Mouse (Mus musculus) kidney, adult 2 months (tissue): ENCODE measurements around the gene Rcc2. TPM values are rescaled to one million over a fixed set of nuclear protein-coding genes. Genes with fewer than 3 reads are reported as not detected.
A peak's percentile ranks its signal among the peaks of the same experiment; 100 is the strongest.

Experiments
- DNase-seq: peaks from one replicate; pipeline ENCODE4 v3.0.0; 2021
- H3K27ac ChIP-seq: fragments of 200-500 bp; 2 replicates; pipeline ENCODE4 v1.5.1; 2012; ENCODE audit warnings: low read depth, low read length, control low read depth, inconsistent platforms; ENCODE audit not compliant: insufficient read depth
- H3K27me3 ChIP-seq: fragments of 200-500 bp; replicated peaks from 2 replicates; pipeline ENCODE4 v1.6.1; 2012; ENCODE audit warnings: mild to moderate bottlenecking, moderate library complexity, low read length, inconsistent platforms; ENCODE audit not compliant: control insufficient read depth, insufficient read depth
- H3K36me3 ChIP-seq: fragments of 200-500 bp; 2 replicates; pipeline ENCODE4 v1.6.1; 2012; ENCODE audit warnings: mild to moderate bottlenecking, moderate library complexity, low read length, inconsistent platforms; ENCODE audit not compliant: control insufficient read depth, insufficient read depth
- H3K4me1 ChIP-seq: fragments of 200-500 bp; 2 replicates; pipeline ENCODE4 v1.6.1; 2011; ENCODE audit warnings: low read length; ENCODE audit not compliant: control insufficient read depth, insufficient read depth
- H3K4me3 ChIP-seq: fragments of 200-500 bp; 2 replicates; pipeline ENCODE4 v1.5.1; 2011; ENCODE audit warnings: mild to moderate bottlenecking, low read depth, low read length, control low read depth; ENCODE audit not compliant: insufficient read depth
- CTCF ChIP-seq: fragments of 200-500 bp; conservative IDR thresholded peaks from 2 replicates; pipeline ENCODE4 v1.5.1; 2011; ENCODE audit warnings: low read depth, mild to moderate bottlenecking, control low read depth, low read length, moderate library complexity, mixed read lengths; ENCODE audit not compliant: insufficient read depth, insufficient read length
- POLR2A ChIP-seq: fragments of 200-500 bp; IDR thresholded peaks from one replicate; pipeline ENCODE4 v1.6.1; 2011; ENCODE audit warnings: low read depth, low read length, control low read depth
- WGBS: fragments of 180-500 bp; shearing (Covaris S2); methylation state at CpG from one replicate; pipeline ENCODE4 v1.1.7; 2018; 5-methylcytosine and 5-hydroxymethylcytosine counted together
- polyA plus RNA-seq: library from polyadenylated mRNA; depleted of rRNA; stranded (reverse); fragments of >200 nt; gene quantifications from 2 replicates; pipeline ENCODE4 v1.2.3, GENCODE M21; 2012

Gene Rcc2
- polyA plus RNA-seq, 1 experiment: 20.9 TPM

DNA sequence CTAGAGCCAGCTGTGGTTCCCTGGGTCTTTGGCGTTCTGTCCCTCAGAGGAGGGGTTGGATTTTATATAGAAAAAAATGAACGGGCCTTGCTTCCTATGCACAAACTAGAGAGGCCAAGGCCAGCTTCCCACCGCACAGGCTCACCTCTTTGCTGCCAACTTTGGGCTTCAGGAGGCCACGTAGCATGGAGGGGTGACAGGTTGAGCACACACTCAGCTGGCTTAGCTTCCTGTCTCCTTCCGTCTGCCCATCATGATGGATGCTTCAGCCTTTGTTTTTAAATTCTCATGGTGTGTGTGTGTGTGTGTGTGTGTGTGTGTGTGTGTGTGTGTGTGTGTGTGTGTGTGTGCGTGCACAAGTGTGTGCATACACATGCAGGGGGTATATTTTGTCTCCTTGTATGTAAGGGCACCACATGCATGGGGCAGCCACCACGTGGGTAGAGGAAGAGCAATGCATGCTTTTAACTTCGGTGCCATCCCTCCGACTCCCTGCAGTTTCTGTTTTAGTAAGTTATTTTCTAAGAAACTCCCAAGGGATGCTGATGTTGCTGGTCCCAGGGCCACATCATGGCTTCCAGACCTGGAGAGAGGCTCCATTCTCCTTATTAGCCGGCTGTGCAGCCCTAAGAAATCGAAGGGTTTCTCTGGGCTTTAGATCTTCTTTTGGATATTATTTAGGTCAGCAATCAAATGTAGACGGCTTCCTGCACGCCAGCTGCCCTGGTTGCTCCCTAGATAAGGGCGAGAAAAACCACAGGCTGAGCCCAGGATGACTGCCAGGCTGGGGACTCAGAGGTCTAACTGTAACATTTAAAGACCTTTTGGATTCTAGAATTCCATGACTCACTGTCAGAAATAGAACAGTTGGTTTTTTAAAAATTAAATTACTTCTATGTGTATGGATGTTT is 4.4 kb upstream of the Rcc2 start:
- DNase-seq: no peak
- Histone ChIP-seq H3K4me1 (no peaks in the 10 kb centered on the region), H3K27ac (no peak overlapping the region), H3K27me3 (no peaks in the 10 kb centered on the region), H3K36me3 (no peaks in the 10 kb centered on the region), H3K4me3 (no peak overlapping the region)
- TF ChIP-seq CTCF (no peak), POLR2A (no peak)
- 73% methylated on average over 14 of the region's 14 CpGs for WGBS

DNA sequence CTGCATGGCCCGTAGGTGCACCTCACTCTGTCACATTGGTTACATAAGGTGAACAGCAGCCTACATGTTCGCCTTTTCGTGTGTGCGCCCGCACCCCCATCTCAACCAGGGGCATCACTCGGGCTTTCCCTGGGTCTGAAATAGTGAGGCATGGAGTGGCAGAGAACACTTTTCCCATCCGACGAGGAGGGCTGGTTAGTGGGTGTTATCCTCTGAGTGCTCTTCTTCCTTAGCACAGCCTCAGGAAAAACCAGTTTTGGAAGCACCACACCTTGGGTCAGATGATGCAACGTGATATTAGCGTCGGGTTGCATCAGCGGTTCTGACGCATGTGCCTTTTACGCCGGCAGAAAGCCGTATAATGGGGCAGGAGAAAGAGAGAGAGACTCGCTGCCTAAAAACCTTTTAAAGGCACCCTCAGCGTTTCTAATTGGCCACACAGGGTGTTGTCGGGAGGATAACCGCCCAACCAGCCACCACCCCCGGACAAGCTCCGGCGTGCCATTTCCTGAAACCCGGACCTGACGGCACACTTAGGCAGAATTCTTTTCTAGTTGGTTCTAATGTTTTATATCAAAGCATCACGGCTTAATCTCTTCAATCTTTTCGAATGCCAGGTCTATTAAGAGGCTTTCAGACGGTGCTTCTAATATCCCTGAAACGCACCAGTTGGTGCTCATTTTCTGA is 757 bp upstream of the Rcc2 start:
- WGBS: 8% methylated on average over 29 of the region's 29 CpGs
- Histone ChIP-seq H3K4me1 (no peaks in the 10 kb centered on the region; the same call in 1 of the 2 replicates), H3K4me3 (peak overlapping the region; percentile 34), H3K27me3 (no peaks in the 10 kb centered on the region), H3K27ac (no peak overlapping the region; the same call in 1 of the 2 replicates), H3K36me3 (no peaks in the 10 kb centered on the region)
- peak; percentile 79 for DNase-seq
- TF ChIP-seq POLR2A (no peak), CTCF (no peak)

DNA sequence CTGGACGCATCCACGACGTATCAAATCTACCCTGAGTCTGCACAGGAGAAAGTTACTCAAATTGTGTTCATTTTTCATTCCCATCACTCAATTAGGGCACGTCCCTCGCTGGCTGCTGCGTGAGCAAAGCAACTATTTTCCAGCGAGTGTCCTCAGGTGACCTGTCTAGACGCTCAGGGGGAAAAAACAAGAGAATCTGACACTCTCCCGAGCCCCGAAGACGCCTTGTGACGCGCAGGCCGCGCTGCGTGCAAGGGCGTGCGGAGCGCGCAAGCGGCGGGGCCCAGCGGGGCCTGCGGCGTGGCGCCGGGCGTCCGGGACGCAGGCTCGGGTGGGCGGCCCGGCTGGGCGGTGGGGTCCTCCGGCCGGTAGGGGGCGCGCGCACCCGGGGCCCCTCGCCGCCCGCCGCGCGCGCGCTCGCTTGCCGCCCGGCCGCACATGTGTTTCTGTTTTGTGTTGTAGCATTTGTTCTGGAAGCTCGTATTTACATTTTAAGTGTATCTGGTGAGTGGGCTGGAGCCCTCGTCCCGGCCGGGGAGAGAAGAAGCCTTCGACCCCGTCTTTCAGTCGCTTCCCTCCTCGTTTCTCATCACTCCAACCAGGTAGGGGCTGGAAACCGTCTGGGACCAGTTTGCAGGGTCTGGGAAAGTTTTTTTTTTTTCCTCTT is 841 bp downstream of the Rcc2 start:
- Histone ChIP-seq H3K36me3 (no peaks in the 10 kb centered on the region), H3K4me1 (no peaks in the 10 kb centered on the region; the same call in 1 of the 2 replicates), H3K27ac (peak overlapping the region; percentile 45), H3K4me3 (peak overlapping the region; percentile 89), H3K27me3 (no peaks in the 10 kb centered on the region)
- TF ChIP-seq POLR2A: no peak
- TF ChIP-seq CTCF: 0 out of 2 replicates have a peak, but pooled peaks have one; percentile 17
- 5% methylated on average over 61 of the region's 61 CpGs for WGBS
- peak; percentile 84 for DNase-seq

DNA sequence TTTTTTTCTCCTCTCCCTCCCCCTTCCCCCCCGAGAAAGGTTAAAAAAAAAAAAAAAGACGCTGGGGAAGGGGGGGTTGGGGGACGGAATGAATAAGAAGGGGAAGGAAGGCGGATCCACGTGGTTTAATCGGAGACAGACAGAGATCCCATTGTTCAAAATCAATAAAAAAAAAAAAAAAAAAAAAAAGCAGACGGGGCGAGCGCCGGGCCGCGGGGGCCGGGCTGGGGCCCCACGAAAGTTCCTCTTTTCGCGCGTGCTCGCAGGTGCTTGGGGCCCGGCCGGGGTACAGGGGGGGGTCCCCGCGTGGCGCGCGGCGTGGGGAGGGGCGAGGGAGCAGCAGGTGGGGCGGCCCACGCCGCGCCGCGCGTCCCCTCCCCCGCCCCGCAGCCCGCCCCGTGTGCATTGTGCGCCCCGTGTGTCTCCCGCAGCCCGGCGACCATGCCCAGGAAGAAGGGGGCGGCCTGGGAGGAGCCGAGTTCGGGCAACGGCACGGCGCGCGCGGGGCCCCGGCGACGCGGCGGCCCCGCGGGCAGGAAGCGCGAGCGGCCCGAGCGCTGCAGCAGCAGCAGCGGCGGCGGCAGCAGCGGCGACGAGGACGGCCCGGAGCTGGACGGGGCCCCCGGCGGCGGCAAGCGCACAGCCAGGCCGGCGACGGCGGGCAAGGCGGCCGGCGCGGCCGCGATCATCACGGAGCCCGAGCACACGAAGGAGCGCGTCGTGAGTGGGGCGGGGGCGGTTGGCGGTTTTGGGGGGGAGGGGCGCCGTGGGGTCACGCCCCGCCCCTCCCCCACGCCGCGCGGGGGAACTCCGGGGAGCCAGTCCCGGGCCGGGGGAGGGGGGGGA is 1.6 kb downstream of the Rcc2 start:
- WGBS: 2% methylated on average over 97 of the region's 107 CpGs
- Histone ChIP-seq H3K27me3 (no peaks in the 10 kb centered on the region), H3K4me3 (peak overlapping the region; percentile 89), H3K27ac (no peak overlapping the region), H3K4me1 (no peaks in the 10 kb centered on the region; the same call in 1 of the 2 replicates), H3K36me3 (no peaks in the 10 kb centered on the region)
- peak; percentile 33 for DNase-seq
- no peak for TF ChIP-seq CTCF
- TF ChIP-seq POLR2A: no peak

DNA sequence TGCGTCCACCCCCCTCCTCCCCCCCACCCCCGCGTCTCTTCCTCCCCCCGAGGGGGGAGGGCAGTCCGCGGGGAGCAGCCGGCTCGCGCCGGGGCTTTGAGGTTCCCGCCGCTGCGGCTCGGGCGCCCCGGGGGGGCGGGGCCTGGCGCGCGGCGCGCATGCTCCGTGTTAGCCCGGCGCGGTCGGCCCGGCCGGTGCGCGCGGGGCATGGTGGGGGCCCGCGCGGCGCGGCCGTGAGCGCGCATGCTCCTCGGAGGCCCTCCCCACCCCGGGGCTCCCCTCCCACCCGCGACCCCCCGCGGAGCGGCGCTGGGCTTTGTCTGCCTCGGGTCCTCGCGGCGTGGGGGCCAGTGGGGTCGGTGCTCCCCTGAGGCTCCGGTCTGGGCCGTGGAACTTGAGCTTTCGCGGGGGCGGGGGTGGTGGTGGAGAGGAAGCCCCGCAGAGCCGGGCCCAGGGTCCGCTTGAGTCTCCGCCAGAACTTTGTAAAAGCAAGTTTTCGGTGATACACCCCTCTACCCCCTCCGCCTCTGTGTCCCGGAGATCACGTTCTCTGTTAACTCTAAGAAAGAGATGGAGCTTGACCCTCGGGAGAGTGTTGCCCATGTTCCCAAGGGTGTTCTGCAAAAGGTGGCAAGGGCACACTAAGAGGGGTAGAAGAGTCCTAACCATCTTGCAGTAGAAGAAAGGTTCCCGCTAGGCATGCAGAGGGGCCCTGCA is 2.4 kb downstream of the Rcc2 start:
- peak; percentile 90 for DNase-seq
- 1% methylated on average over 51 of the region's 68 CpGs for WGBS
- peak overlapping the region; percentile 11; the same call in 1 of the 2 replicates for H3K27ac ChIP-seq
- no peaks in the 10 kb centered on the region for H3K36me3 ChIP-seq
- TF ChIP-seq POLR2A (no peak), CTCF (no peak)
- H3K4me1 ChIP-seq: no peaks in the 10 kb centered on the region; the same call in 1 of the 2 replicates
- no peaks in the 10 kb centered on the region for H3K27me3 ChIP-seq
- peak overlapping the region; percentile 89 for H3K4me3 ChIP-seq

DNA sequence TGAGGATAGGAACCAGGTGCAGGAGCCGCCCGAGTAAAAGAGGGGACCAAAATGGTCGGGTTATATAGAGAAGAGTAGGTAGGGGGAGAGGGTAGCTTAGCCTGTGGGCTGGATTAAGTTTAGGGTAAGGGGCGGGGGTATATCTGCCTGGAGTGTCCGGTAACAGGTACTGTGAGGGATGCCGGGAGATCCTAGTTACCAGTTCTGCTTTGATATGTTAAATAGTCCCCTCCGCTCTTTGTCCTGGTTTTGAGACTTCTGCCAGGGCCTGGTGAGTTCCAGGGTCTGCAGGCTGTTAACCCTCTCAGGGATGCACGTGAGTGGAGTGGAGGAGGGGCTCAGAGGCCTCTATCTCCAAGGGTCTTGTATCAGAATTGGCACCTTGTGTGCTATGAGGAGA is 3.3 kb downstream of the Rcc2 start:
- no peaks in the 10 kb centered on the region; the same call in 1 of the 2 replicates for H3K4me1 ChIP-seq
- no peak for DNase-seq
- H3K27me3 ChIP-seq: no peaks in the 10 kb centered on the region
- 48% methylated on average over 8 of the region's 8 CpGs for WGBS
- TF ChIP-seq CTCF (no peak), POLR2A (no peak)
- no peak overlapping the region for H3K27ac ChIP-seq
- no peak overlapping the region for H3K4me3 ChIP-seq
- no peaks in the 10 kb centered on the region for H3K36me3 ChIP-seq
